Mouse (Mus musculus) duodenum, adult 2 months (tissue): ENCODE measurements around the gene Ubfd1. TPM values are rescaled to one million over a fixed set of nuclear protein-coding genes. Genes with fewer than 3 reads are reported as not detected.

Source experiments
- polyA plus RNA-seq: library from polyadenylated mRNA; depleted of rRNA; stranded (reverse); fragments of >200 nt; gene quantifications from 2 replicates; pipeline ENCODE4 v1.2.3, GENCODE M21; 2012; ENCODE audit warnings: low replicate concordance; rRNA removed

Gene Ubfd1
- polyA plus RNA-seq, result 13.7 and 17.3 TPM in 2 replicates

GRCm38 (mm10) chr7:122066945-122067516 lies at the start of gene Ubfd1, which contains the start of gene Ears2:
TSS of gene Ubfd1 (plus strand) at chr7:122067175.
TSS of gene Ears2 (minus strand) at chr7:122067263.

GRCm38 (mm10) chr7:122020667-122021354 lies 46.2 kb upstream of the Ubfd1 start, which contains the start of gene Gga2:
TSS of gene Gga2 (minus strand) at chr7:122021222.

GRCm38 (mm10) chr7:122101747-122102244 lies 34.8 kb downstream of the Ubfd1 start, which contains the start of gene Ndufab1:
TSS of gene Ndufab1 (minus strand) at chr7:122101886.

Other genes starting within 250 kb of the Ubfd1 start
- 0.16 TPM in 1 of 2 replicates, not detected in the other for gene Scnn1b, start 202.1 kb upstream of the Ubfd1 start, polyA plus RNA-seq
- gene Cog7, start 85.5 kb upstream of the Ubfd1 start, polyA plus RNA-seq, result 15.3 and 17.0 TPM in 2 replicates
- gene Gga2, start 46.0 kb upstream of the Ubfd1 start, polyA plus RNA-seq, result 6.7 and 8.1 TPM in 2 replicates
- gene Ears2, start 88 bp downstream of the Ubfd1 start, polyA plus RNA-seq, result 7.7 and 9.1 TPM in 2 replicates
- gene Ndufab1, start 34.7 kb downstream of the Ubfd1 start, polyA plus RNA-seq, result 1,696 and 2,422 TPM in 2 replicates
- gene Palb2, start 65.8 kb downstream of the Ubfd1 start, polyA plus RNA-seq, result 0.59 and 1.1 TPM in 2 replicates
- 36.7 and 46.4 TPM in 2 replicates for gene Dctn5, start 65.9 kb downstream of the Ubfd1 start, polyA plus RNA-seq
- gene Plk1, start 92.3 kb downstream of the Ubfd1 start, polyA plus RNA-seq, result 17.8 and 20.3 TPM in 2 replicates
- gene Ern2, start 119.0 kb downstream of the Ubfd1 start, polyA plus RNA-seq, result 12.4 and 69.1 TPM in 2 replicates
- 218 and 266 TPM in 2 replicates for gene Chp2, start 152.3 kb downstream of the Ubfd1 start, polyA plus RNA-seq
- gene Prkcb, start 221.6 kb downstream of the Ubfd1 start, polyA plus RNA-seq, result 2.0 and 4.1 TPM in 2 replicates